Mouse (Mus musculus): ENCODE measurements at regions not wholly inside any gene's neighbourhood (a gene's known extent, or its start where the extent isn't known, plus 50 kb on each side); places are given as distances from the start of the nearest gene placed in this dataset.

GRCm38 (mm10) chr7:82121746-82122145 is 51.9 kb upstream of the Sh3gl3 start:
- DNase-seq (ENCODE audit: extremely low spot score in 1 of 2, low spot score in 1 of 2) = peak; percentile 70 to 84
